Comparison of ENCODE assay signal across 8 mouse cellular contexts in genomic region chr2:127890526-127890925, GRCm38 (mm10). TPM values are rescaled to one million over a fixed set of nuclear protein-coding genes. Genes with fewer than 3 reads are reported as not detected.
DNase-seq lines count a peak whose midpoint lies in the region; ATAC-seq and TF ChIP-seq lines count a peak whose summit lies in the region.

No protein-coding gene starts in this region.

- TF ChIP-seq EP300 in MEL (IDR thresholded peaks at IDR 0.05; ENCODE audit: low read depth in 1 of 2, low read length in 2 of 2) = no peak

- peaks cover 0 to 7% of the 10 kb centered on the region in 2 experiments; a peak in 2 of 4 replicates for H3K36me3 ChIP-seq in MEL (ENCODE audit: control insufficient read depth in 1 of 2, insufficient read depth in 2 of 2, low read length in 2 of 2)
- no peaks in the 10 kb centered on the region for H3K36me3 ChIP-seq in lung, embryonic 14.5 days (ENCODE audit: insufficient read depth)
- no peaks in the 10 kb centered on the region for H3K36me3 ChIP-seq in midbrain, postnatal 0 days (ENCODE audit: insufficient read depth, low read length)

- no peak; the same call in 1 of the 2 replicates for TF ChIP-seq RAD21 in MEL (IDR thresholded peaks at IDR 0.05; ENCODE audit: low read depth, low read length)

- DNase-seq in CD4-positive, CD25-positive, alpha-beta regulatory T cell, adult 2 months (ENCODE audit: low read depth, low spot score) = peak; percentile 26
- peak; percentile 78 for DNase-seq in MEL (ENCODE audit: low read depth, low spot score)
- DNase-seq in gastrocnemius, postnatal 14 days = peak; percentile 47
- DNase-seq in lung, embryonic 14.5 days = peak; percentile 79
- no peak for DNase-seq in midbrain, postnatal 0 days (ENCODE audit: low spot score)
- DNase-seq in left cerebral cortex, postnatal 36 days (ENCODE audit: low spot score in 2 of 2) = no peak
- DNase-seq in layer of hippocampus, adult 9-11 months = no peak

- peaks cover 0 to 13% of the 10 kb centered on the region in 2 experiments; a peak in 2 of 4 replicates for H3K4me1 ChIP-seq in MEL (ENCODE audit: control insufficient read depth in 1 of 2, insufficient read depth in 2 of 2, low read length in 2 of 2)
- H3K4me1 ChIP-seq in lung, embryonic 14.5 days (ENCODE audit: insufficient read depth) = peaks cover 12% of the 10 kb centered on the region; the same call in 1 of the 2 replicates
- no peaks in the 10 kb centered on the region for H3K4me1 ChIP-seq in midbrain, postnatal 0 days (ENCODE audit: insufficient read depth, low read length)

- intact Hi-C loops in gastrocnemius, postnatal 14 days (cut with DNase I; ENCODE audit: low total_unique reads) = no loop called here
- intact Hi-C loops in left cerebral cortex, postnatal 36 days (cut with DNase I) = no loop called here

- no peak overlapping the region for H3K9ac ChIP-seq in MEL (ENCODE audit: control insufficient read depth, low read depth, low read length, poor library complexity, severe bottlenecking)
- no peak overlapping the region for H3K9ac ChIP-seq in lung, embryonic 14.5 days
- H3K9ac ChIP-seq in midbrain, postnatal 0 days (replicated peaks; ENCODE audit: low read length, poor library complexity, severe bottlenecking) = no peak overlapping the region

- no peaks in the 10 kb centered on the region for H3K27me3 ChIP-seq in MEL (ENCODE audit: control insufficient read depth in 1 of 2, insufficient read depth in 2 of 2, low read length in 2 of 2)
- no peaks in the 10 kb centered on the region for H3K27me3 ChIP-seq in lung, embryonic 14.5 days (ENCODE audit: insufficient read depth, low read length)
- 0 out of 2 replicates have a peak, but pooled peaks cover 5% of the 10 kb centered on the region for H3K27me3 ChIP-seq in midbrain, postnatal 0 days (ENCODE audit: insufficient read depth, low read length)

- TF ChIP-seq CTCF in MEL (IDR thresholded peaks at IDR 0.05 in 2 of 3, conservative IDR thresholded peaks at IDR 0.05 in 1 of 3; ENCODE audit: control insufficient read depth in 1 of 3, insufficient read depth in 1 of 3, low read depth in 2 of 3, low read length in 3 of 3, poor library complexity in 1 of 3, severe bottlenecking in 1 of 3) = no peak
- no peak for TF ChIP-seq CTCF in lung, embryonic 14.5 days (IDR thresholded peaks at IDR 0.05; ENCODE audit: low read depth)
- TF ChIP-seq CTCF in midbrain, postnatal 0 days (IDR thresholded peaks at IDR 0.05) = no peak

- no peak overlapping the region for H3K4me3 ChIP-seq in MEL (ENCODE audit: control insufficient read depth in 1 of 2, insufficient read depth in 1 of 2, low read depth in 2 of 2, low read length in 2 of 2)
- H3K4me3 ChIP-seq in lung, embryonic 14.5 days (ENCODE audit: low read depth, low read length) = no peak overlapping the region
- H3K4me3 ChIP-seq in midbrain, postnatal 0 days (ENCODE audit: low read depth, low read length) = no peak overlapping the region

- no peak for ATAC-seq in CD4-positive, CD25-positive, alpha-beta regulatory T cell, adult 4 months
- ATAC-seq in lung, embryonic 14.5 days (ENCODE audit: insufficient read depth) = peak; percentile 68; the same call in 1 of the 2 replicates
- ATAC-seq in midbrain, postnatal 0 days (ENCODE audit: low FRiP score) = no peak

- no peak for TF ChIP-seq POLR2A in MEL (IDR thresholded peaks at IDR 0.05; ENCODE audit: control insufficient read depth in 1 of 2, insufficient read depth in 1 of 2, low read depth in 1 of 2, low read length in 2 of 2, poor library complexity in 1 of 2)

- no peaks in the 10 kb centered on the region for H3K79me2 ChIP-seq in MEL (ENCODE audit: control insufficient read depth, insufficient read depth, low read length, poor library complexity)

- no peak overlapping the region for H3K4me2 ChIP-seq in lung, embryonic 14.5 days
- H3K4me2 ChIP-seq in midbrain, postnatal 0 days (ENCODE audit: low read depth, low read length, poor library complexity, severe bottlenecking) = no peak overlapping the region

- 38% methylated on average over 8 of the region's 8 CpGs for WGBS in lung, embryonic 14.5 days
- 76% methylated on average over 8 of the region's 8 CpGs for WGBS in midbrain, postnatal 0 days

- peak overlapping the region; percentile 32; the same call in 1 of the 2 replicates for H3K27ac ChIP-seq in MEL (ENCODE audit: control insufficient read depth, low read depth, low read length)
- no peak overlapping the region; the same call in 1 of the 2 replicates for H3K27ac ChIP-seq in lung, embryonic 14.5 days (ENCODE audit: low read depth)
- no peak overlapping the region for H3K27ac ChIP-seq in midbrain, postnatal 0 days (ENCODE audit: low read depth, low read length)

- H3K9me3 ChIP-seq in MEL (replicated peaks; ENCODE audit: insufficient read depth, low read length) = no peaks in the 10 kb centered on the region
- no peaks in the 10 kb centered on the region for H3K9me3 ChIP-seq in lung, embryonic 14.5 days (ENCODE audit: low read depth, low read length)
- no peaks in the 10 kb centered on the region for H3K9me3 ChIP-seq in midbrain, postnatal 0 days (ENCODE audit: low read length)

TF ChIP-seq in MEL, 35 proteins besides CTCF, POLR2A, EP300 and RAD21:
- no peak for TF ChIP-seq RCOR1 (IDR thresholded peaks at IDR 0.05; ENCODE audit: low read depth, low read length)
- no peak for TF ChIP-seq USF1 (IDR thresholded peaks at IDR 0.05; ENCODE audit: low read depth, low read length)
- TF ChIP-seq MEF2A (IDR thresholded peaks at IDR 0.05; ENCODE audit: extremely low read depth, insufficient replicate concordance, low read depth, low read length, poor library complexity, severe bottlenecking) = no peak
- peak; percentile 25 for TF ChIP-seq SMC3 (IDR thresholded peaks at IDR 0.05; ENCODE audit: low read depth, low read length)
- TF ChIP-seq ELF1 (IDR thresholded peaks at IDR 0.05; ENCODE audit: low read depth, low read length) = no peak

RNA-seq across cellular contexts. Expression of gene Acoxl, which starts 51.9 kb away (rescaled TPM):
- under 1 TPM; 0.19 to 0.79 TPM for polyA plus RNA-seq in CD4-positive, CD25-positive, alpha-beta regulatory T cell, adult 4 months (2017; shearing (Covaris generic))
- total RNA-seq in MEL (2012; rRNA removed) = 0.29 and 0.31 TPM in 2 replicates
- under 1 TPM in 1 of 2 experiments, not detected in 1; 0.39 TPM for polyA plus RNA-seq in MEL (2012; ENCODE audit: insufficient read depth in 1 of 2, insufficient read length in 2 of 2, low read depth in 1 of 2, low replicate concordance in 2 of 2, missing spikeins in 1 of 2)
- total RNA-seq in gastrocnemius, postnatal 14 days (2021) = under 1 TPM; 0.13 to 0.23 TPM
- polyA plus RNA-seq in lung, embryonic 14.5 days (2014; fragmentation: Nextera tagmentation; extraction: Ambion mirVana) = 0.20 and 0.30 TPM in 2 replicates
- total RNA-seq in midbrain, postnatal 0 days (2014; rRNA removed) = 0.05 TPM in 1 of 2 replicates, not detected in the other
- polyA plus RNA-seq in midbrain, postnatal 0 days (2015; fragmentation: Nextera tagmentation; extraction: Ambion mirVana) = 0.12 and 0.31 TPM in 2 replicates
- total RNA-seq in left cerebral cortex, postnatal 36 days (2021) = not detected

RNA-seq across cellular contexts. Expression of gene Bub1, which starts 58.9 kb away (rescaled TPM):
- 1 to 10 TPM in 1 of 2 experiments, under 1 TPM in 1; 0.83 to 5.0 TPM for polyA plus RNA-seq in CD4-positive, CD25-positive, alpha-beta regulatory T cell, adult 4 months (2017; shearing (Covaris generic))
- total RNA-seq in MEL (2012; rRNA removed) = 34.6 and 43.2 TPM in 2 replicates
- polyA plus RNA-seq in MEL (2012; ENCODE audit: insufficient read depth in 1 of 2, insufficient read length in 2 of 2, low read depth in 1 of 2, low replicate concordance in 2 of 2, missing spikeins in 1 of 2) = 100 to 1,000 TPM in 1 of 2 experiments, 10 to 100 TPM in 1; 57.2 to 618 TPM
- total RNA-seq in gastrocnemius, postnatal 14 days (2021) = 1 to 10 TPM; 1.5 to 2.1 TPM
- polyA plus RNA-seq in lung, embryonic 14.5 days (2014; fragmentation: Nextera tagmentation; extraction: Ambion mirVana) = 43.6 and 44.5 TPM in 2 replicates
- total RNA-seq in midbrain, postnatal 0 days (2014; rRNA removed) = 3.7 and 8.8 TPM in 2 replicates
- polyA plus RNA-seq in midbrain, postnatal 0 days (2015; fragmentation: Nextera tagmentation; extraction: Ambion mirVana) = 1.9 and 2.2 TPM in 2 replicates
- total RNA-seq in left cerebral cortex, postnatal 36 days (2021) = under 1 TPM in 1 of 2 experiments, not detected in 1; 0.25 TPM

Comparison
In these comparisons a context has a peak if more than half of its experiments do, and no peak if none do; other contexts are left out.
1. DNase-seq: peak in CD4-positive, CD25-positive, alpha-beta regulatory T cell, adult 2 months (single experiment), MEL (single experiment), gastrocnemius, postnatal 14 days (single experiment) and lung, embryonic 14.5 days (single experiment); none in midbrain, postnatal 0 days (single experiment), left cerebral cortex, postnatal 36 days (0 of 2) and layer of hippocampus, adult 9-11 months (single experiment).